Mouse (Mus musculus) neural tube, embryonic 14.5 days (tissue): ENCODE measurements around the gene Ppp1r9b. TPM values are rescaled to one million over a fixed set of nuclear protein-coding genes. Genes with fewer than 3 reads are reported as not detected.

Experiments used
- ATAC-seq: fragments of 200-750 bp; cut with Nextera tagmentation; 2 replicates; pipeline ENCODE4 v1.8.0; 2017; ENCODE audit warnings: low read depth, mild to moderate bottlenecking, moderate TSS enrichment, moderate library complexity
- H3K27ac ChIP-seq: fragments of 300-500 bp; sonication (generic); 2 replicates; pipeline ENCODE4 v1.5.1; 2014; ENCODE audit warnings: low read depth, mild to moderate bottlenecking, control low read depth, low read length, moderate library complexity, mixed read lengths
- H3K27me3 ChIP-seq: fragments of 300-500 bp; sonication (generic); 2 replicates; pipeline ENCODE4 v1.6.1; 2014; ENCODE audit warnings: low read length; ENCODE audit not compliant: control insufficient read depth, insufficient read depth
- H3K36me3 ChIP-seq: fragments of 300-500 bp; sonication (generic); 2 replicates; pipeline ENCODE4 v1.6.1; 2014; ENCODE audit warnings: low read length, mixed read lengths; ENCODE audit not compliant: control insufficient read depth, insufficient read depth
- H3K4me1 ChIP-seq: fragments of 300-500 bp; sonication (generic); 2 replicates; pipeline ENCODE4 v1.6.1; 2014; ENCODE audit warnings: low read length; ENCODE audit not compliant: control insufficient read depth, insufficient read depth
- H3K4me2 ChIP-seq: fragments of 300-500 bp; sonication (generic); 2 replicates; pipeline ENCODE4 v1.6.1; 2014; ENCODE audit warnings: mild to moderate bottlenecking, low read depth, low read length, control low read depth
- H3K4me3 ChIP-seq: fragments of 300-500 bp; sonication (generic); 2 replicates; pipeline ENCODE4 v1.5.1; 2014; ENCODE audit warnings: low read depth, low read length, control low read depth, mixed read lengths
- H3K9ac ChIP-seq: fragments of 300-500 bp; sonication (generic); replicated peaks from 2 replicates; pipeline ENCODE4 v1.6.1; 2014; ENCODE audit warnings: low read depth, mild to moderate bottlenecking, control low read depth, low read length, mixed read lengths
- H3K9me3 ChIP-seq: fragments of 300-500 bp; sonication (generic); 2 replicates; pipeline ENCODE4 v1.6.1; 2016; ENCODE audit warnings: low read length; ENCODE audit not compliant: control insufficient read depth
- WGBS: fragments of 180-500 bp; shearing (Covaris S2); extraction: QIAGEN DNeasy Blood & Tissue Kit; methylation state at CpG from one replicate; pipeline ENCODE4 v1.1.7; 2014; 5-methylcytosine and 5-hydroxymethylcytosine counted together
- polyA plus RNA-seq: library from polyadenylated mRNA; unstranded; fragments of >200 nt; fragmentation: Nextera tagmentation; extraction: Ambion mirVana; gene quantifications from 2 replicates; pipeline ENCODE4 v1.2.1, GENCODE M21; 2014

Gene Ppp1r9b
- polyA plus RNA-seq, 1 experiment from 2014 or later: 29.8 TPM

- WGBS: 1% methylated on average over 20 of the region's 20 CpGs
- Histone ChIP-seq H3K9me3 (no peaks in the 10 kb centered on the region), H3K4me1 (peaks cover 15% of the 10 kb centered on the region), H3K36me3 (0 out of 2 replicates have a peak, but pooled peaks cover 5% of the 10 kb centered on the region), H3K4me3 (peak overlapping the region; percentile 55), H3K9ac (peak overlapping the region; percentile 46), H3K27me3 (no peaks in the 10 kb centered on the region), H3K27ac (0 out of 2 replicates have a peak overlapping the region, but pooled peaks have one; percentile 8), H3K4me2 (peak overlapping the region; percentile 94)
- peak; percentile 11 for ATAC-seq
Observed at GRCm38 (mm10) chr11:95040491-95041138, 49.8 kb downstream of the Ppp1r9b start.

GRCm38 (mm10) chr11:95041139-95041609, 50.3 kb downstream of the Ppp1r9b start, which contains the start of gene Pdk2:
Gene Pdk2 (minus strand): TSS chr11:95041354.
- Histone ChIP-seq H3K36me3 (0 out of 2 replicates have a peak, but pooled peaks cover 5% of the 10 kb centered on the region), H3K4me2 (peak within 1 kb of the TSS; percentile 94), H3K4me1 (peaks cover 15% of the 10 kb centered on the region), H3K27me3 (no peaks in the 10 kb centered on the region), H3K27ac (0 out of 2 replicates have a peak within 1 kb of the TSS, but pooled peaks have one; percentile 8), H3K9ac (peak within 1 kb of the TSS; percentile 46), H3K9me3 (no peaks in the 10 kb centered on the region), H3K4me3 (peak within 1 kb of the TSS; percentile 55)
- peak; percentile 98 for ATAC-seq
- WGBS: under 1% methylated on average over 34 of the region's 41 CpGs

GRCm38 (mm10) chr11:95042096-95042495, 51.3 kb downstream of the Ppp1r9b start:
- Histone ChIP-seq H3K36me3 (0 out of 2 replicates have a peak, but pooled peaks cover 5% of the 10 kb centered on the region), H3K27me3 (no peaks in the 10 kb centered on the region), H3K27ac (no peak overlapping the region), H3K4me2 (peak overlapping the region; percentile 94), H3K4me3 (peak overlapping the region; percentile 13), H3K4me1 (peaks cover 15% of the 10 kb centered on the region), H3K9ac (no peak overlapping the region; the same call in 1 of the 2 replicates), H3K9me3 (no peaks in the 10 kb centered on the region)
- ATAC-seq: no peak
- WGBS: 1% methylated on average over 11 of the region's 11 CpGs

- Histone ChIP-seq H3K9ac (no peak overlapping the region), H3K4me1 (peaks cover 15% of the 10 kb centered on the region), H3K36me3 (0 out of 2 replicates have a peak, but pooled peaks cover 5% of the 10 kb centered on the region), H3K4me2 (no peak overlapping the region), H3K27ac (no peak overlapping the region), H3K9me3 (no peaks in the 10 kb centered on the region), H3K27me3 (no peaks in the 10 kb centered on the region), H3K4me3 (no peak overlapping the region)
- no peak for ATAC-seq
- WGBS: 85% methylated on average over 4 of the region's 4 CpGs
Observed at GRCm38 (mm10) chr11:95043060-95043459, 52.2 kb downstream of the Ppp1r9b start.

- H3K4me3 ChIP-seq: no peak overlapping the region
- H3K27me3 ChIP-seq: no peaks in the 10 kb centered on the region
- no peak overlapping the region for H3K9ac ChIP-seq
- no peak overlapping the region for H3K27ac ChIP-seq
- no peaks in the 10 kb centered on the region for H3K9me3 ChIP-seq
- 55% methylated on average over 7 of the region's 7 CpGs for WGBS
- H3K36me3 ChIP-seq: 0 out of 2 replicates have a peak, but pooled peaks cover 5% of the 10 kb centered on the region
- H3K4me2 ChIP-seq: no peak overlapping the region
- ATAC-seq: no peak
- peaks cover 15% of the 10 kb centered on the region for H3K4me1 ChIP-seq
Observed at GRCm38 (mm10) chr11:95043608-95044007, 52.8 kb downstream of the Ppp1r9b start.

- H3K9ac ChIP-seq: no peak overlapping the region
- 59% methylated on average over 13 of the region's 13 CpGs for WGBS
- H3K27me3 ChIP-seq: no peaks in the 10 kb centered on the region
- ATAC-seq: no peak
- H3K9me3 ChIP-seq: no peaks in the 10 kb centered on the region
- no peak overlapping the region for H3K27ac ChIP-seq
- H3K4me2 ChIP-seq: no peak overlapping the region
- H3K4me1 ChIP-seq: peaks cover 15% of the 10 kb centered on the region
- H3K4me3 ChIP-seq: no peak overlapping the region
- 0 out of 2 replicates have a peak, but pooled peaks cover 5% of the 10 kb centered on the region for H3K36me3 ChIP-seq
Observed at GRCm38 (mm10) chr11:95044185-95044870, 53.5 kb downstream of the Ppp1r9b start.

- Histone ChIP-seq H3K4me2 (no peak overlapping the region), H3K36me3 (0 out of 2 replicates have a peak, but pooled peaks cover 5% of the 10 kb centered on the region), H3K4me1 (0 out of 2 replicates have a peak, but pooled peaks cover 4% of the 10 kb centered on the region), H3K27ac (no peak overlapping the region), H3K9me3 (no peaks in the 10 kb centered on the region), H3K4me3 (no peak overlapping the region), H3K9ac (no peak overlapping the region), H3K27me3 (no peaks in the 10 kb centered on the region)
- WGBS: 58% methylated on average over 9 of the region's 9 CpGs
- peak; percentile 47; the same call in 1 of the 2 replicates for ATAC-seq
Observed at GRCm38 (mm10) chr11:95046980-95047680, 56.3 kb downstream of the Ppp1r9b start.

- Histone ChIP-seq H3K27me3 (no peaks in the 10 kb centered on the region), H3K4me2 (no peak overlapping the region), H3K4me1 (no peaks in the 10 kb centered on the region), H3K9ac (no peak overlapping the region), H3K36me3 (peaks cover 2% of the 10 kb centered on the region; the same call in 1 of the 2 replicates), H3K9me3 (no peaks in the 10 kb centered on the region), H3K4me3 (no peak overlapping the region), H3K27ac (no peak overlapping the region)
- 81% methylated on average over 9 of the region's 9 CpGs for WGBS
- ATAC-seq: no peak
Observed at GRCm38 (mm10) chr11:95053062-95053461, 62.2 kb downstream of the Ppp1r9b start.
